Mouse (Mus musculus) CH12.LX (cell line): ENCODE measurements around the gene Pianp. TPM values are rescaled to one million over a fixed set of nuclear protein-coding genes. Genes with fewer than 3 reads are reported as not detected.

Experiments
- DNase-seq: peaks from one replicate; pipeline ENCODE4 v3.0.0-alpha.2; 2013; ENCODE audit errors: extremely low read depth
- H3K27ac ChIP-seq: 2 replicates; pipeline ENCODE4 v1.5.1; 2012; ENCODE audit warnings: low read depth, mild to moderate bottlenecking, control low read depth, moderate library complexity; ENCODE audit not compliant: insufficient read depth
- H3K27me3 ChIP-seq: replicated peaks from 2 replicates; pipeline ENCODE3; 2012; ENCODE audit warnings: inconsistent platforms
- H3K36me3 ChIP-seq, 2 experiments: replicated peaks in 1 of 2; 2 replicates each; pipeline versions ENCODE3 to v1.6.1; 2012; ENCODE audit warnings: inconsistent platforms in 1 of 2, low read length in 1 of 2, mild to moderate bottlenecking in 1 of 2, mixed read lengths in 1 of 2, moderate library complexity in 1 of 2; ENCODE audit not compliant: control insufficient read depth in 1 of 2, insufficient read depth in 1 of 2
- H3K4me1 ChIP-seq, 2 experiments: 2 replicates each; pipeline ENCODE4 v1.6.1; 2012; ENCODE audit warnings: inconsistent platforms in 1 of 2, moderate library complexity in 1 of 2; ENCODE audit not compliant: insufficient read depth in 2 of 2, control insufficient read depth in 1 of 2
- H3K4me2 ChIP-seq: 2 replicates; pipeline ENCODE4 v1.6.1; 2012; ENCODE audit warnings: low read depth, mild to moderate bottlenecking, control low read depth; ENCODE audit not compliant: poor library complexity, insufficient read depth, severe bottlenecking
- H3K4me3 ChIP-seq, 3 experiments: fragments of 150-350 bp in 1 of 3; sonication (generic) in 1 of 3; replicated peaks in 1 of 3; 2 replicates each; pipeline versions ENCODE3 to v1.5.1; 2011 to 2012; ENCODE audit warnings: low read depth in 2 of 3, low read length in 2 of 3, mild to moderate bottlenecking in 2 of 3, moderate library complexity in 2 of 3, control low read depth in 1 of 3, improper control_type of control experiment in 1 of 3, inconsistent platforms in 1 of 3, mixed read lengths in 1 of 3; ENCODE audit not compliant: poor library complexity in 1 of 3
- H3K79me2 ChIP-seq: replicated peaks from 2 replicates; pipeline ENCODE4 v1.6.1; 2012; ENCODE audit warnings: mild to moderate bottlenecking, moderate library complexity; ENCODE audit not compliant: control insufficient read depth, poor library complexity, insufficient read depth, severe bottlenecking; ENCODE audit errors: extremely low read depth
- H3K9ac ChIP-seq: 2 replicates; pipeline ENCODE4 v1.6.1; 2012; ENCODE audit warnings: low read depth, mild to moderate bottlenecking, control low read depth, moderate library complexity; ENCODE audit not compliant: insufficient read depth
- H3K9me3 ChIP-seq: replicated peaks from 2 replicates; pipeline ENCODE3; 2012; ENCODE audit warnings: low read length, inconsistent platforms, mixed read lengths
- CHD1 ChIP-seq: IDR thresholded peaks from 2 replicates; pipeline ENCODE4 v1.6.1; 2012; ENCODE audit warnings: low read depth, low read length, improper control_type of control experiment, inconsistent platforms
- CHD2 ChIP-seq: IDR thresholded peaks from 2 replicates; pipeline ENCODE4 v1.6.1; 2011; ENCODE audit warnings: low read length, improper control_type of control experiment
- ELF1 ChIP-seq: IDR thresholded peaks from 2 replicates; pipeline ENCODE4 v1.6.1; 2014; ENCODE audit warnings: low read depth, mild to moderate bottlenecking, inconsistent platforms, low read length, improper control_type of control experiment
- ETS1 ChIP-seq: conservative IDR thresholded peaks from 2 replicates; pipeline ENCODE4 v1.6.1; 2012; ENCODE audit warnings: low read depth, mild to moderate bottlenecking, inconsistent platforms, low read length, improper control_type of control experiment, moderate library complexity
- HCFC1 ChIP-seq: IDR thresholded peaks from 2 replicates; pipeline ENCODE4 v1.6.1; 2012; ENCODE audit warnings: low read depth, mild to moderate bottlenecking, inconsistent platforms, low read length, improper control_type of control experiment
- IRF4 ChIP-seq: IDR thresholded peaks from 2 replicates; pipeline ENCODE4 v1.6.1; 2014; ENCODE audit warnings: low read depth, mild to moderate bottlenecking, inconsistent platforms, low read length, improper control_type of control experiment
- JUND ChIP-seq: conservative IDR thresholded peaks from 2 replicates; pipeline ENCODE4 v1.6.1; 2011; ENCODE audit warnings: low read depth, low read length, improper control_type of control experiment
- MAX ChIP-seq: IDR thresholded peaks from 2 replicates; pipeline ENCODE4 v1.6.1; 2011; ENCODE audit warnings: low read length, improper control_type of control experiment
- MXI1 ChIP-seq: IDR thresholded peaks from 2 replicates; pipeline ENCODE4 v1.6.1; 2011; ENCODE audit warnings: mild to moderate bottlenecking, low read depth, low read length, improper control_type of control experiment
- NELFE ChIP-seq: IDR thresholded peaks from 2 replicates; pipeline ENCODE4 v1.6.1; 2011; ENCODE audit warnings: low read depth, low read length, improper control_type of control experiment
- PAX5 ChIP-seq: IDR thresholded peaks from 2 replicates; pipeline ENCODE4 v1.6.1; 2012; ENCODE audit warnings: low read length, inconsistent platforms, mixed read lengths
- POLR2A ChIP-seq: IDR thresholded peaks from 2 replicates; pipeline ENCODE4 v1.6.1; 2011; ENCODE audit warnings: low read depth, mild to moderate bottlenecking, improper control_type of control experiment, low read length
- SIN3A ChIP-seq: IDR thresholded peaks from 2 replicates; pipeline ENCODE4 v1.6.1; 2012; ENCODE audit warnings: low read length, improper control_type of control experiment, inconsistent platforms
- TBP ChIP-seq: conservative IDR thresholded peaks from 2 replicates; pipeline ENCODE4 v1.6.1; 2011; ENCODE audit warnings: low read depth, low read length, improper control_type of control experiment
- USF1 ChIP-seq: IDR thresholded peaks from 2 replicates; pipeline ENCODE4 v1.6.1; 2014; ENCODE audit warnings: low read depth, mild to moderate bottlenecking, inconsistent platforms, low read length, improper control_type of control experiment
- ZKSCAN1 ChIP-seq: IDR thresholded peaks from 2 replicates; pipeline ENCODE4 v1.6.1; 2012; ENCODE audit warnings: low read depth, inconsistent platforms, low read length, improper control_type of control experiment, borderline replicate concordance
- dilution Hi-C: fragments of 300-500 bp; cut with MboI; formaldehyde crosslinking; loops from 2 replicates; pipeline ENCODE4 v1.14.3; 2020; ENCODE audit warnings: low sequenced_read_pairs; ENCODE audit not compliant: extremely low pct_unique_long_range_greater_than_20kb, extremely low pct_ligation_motif_present
- in situ Hi-C: fragments of 300-500 bp; cut with MboI; formaldehyde crosslinking; loops from 3 replicates; pipeline ENCODE4 v1.14.3; 2019; ENCODE audit warnings: low sequenced_read_pairs, low pct_ligation_motif_present, low pct_unique_long_range_greater_than_20kb, mixed read lengths
- polyA plus RNA-seq: library from polyadenylated mRNA; unstranded; fragments of >175 nt; gene quantifications from 2 replicates; pipeline ENCODE4 v1.2.1, GENCODE M21; 2012; ENCODE audit warnings: low read depth; ENCODE audit not compliant: insufficient read length
- total RNA-seq, 2 experiments: library from RNA; depleted of rRNA; stranded (reverse); fragments of 300-350 nt in 1 of 2; fragments of >200 nt in 1 of 2; gene quantifications; 2 replicates each; pipeline ENCODE4 v1.2.3; 2012 to 2014

Pianp gene
- total and polyA plus RNA-seq, 3 experiments = 0.08 TPM; not detected in 2

DNA sequence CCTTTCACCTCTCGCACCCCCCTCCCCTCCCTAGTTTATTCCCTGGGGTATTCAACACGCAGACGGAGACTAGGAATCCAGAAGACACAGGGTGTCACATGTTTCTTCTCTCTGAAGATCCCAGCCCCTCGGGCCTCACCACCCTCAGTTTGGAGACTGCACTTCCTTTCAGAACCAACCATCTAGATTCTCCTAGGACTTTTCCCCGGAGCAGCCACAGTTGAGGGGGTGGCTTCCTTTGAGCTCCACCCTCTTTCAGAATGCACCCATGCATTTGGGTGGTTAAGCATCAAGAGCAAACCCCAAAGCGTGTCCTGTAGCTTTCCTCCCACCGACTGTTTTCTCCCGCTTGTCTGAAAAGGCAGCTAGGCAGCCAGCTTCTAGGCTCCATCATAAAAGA, 1.6 kb downstream of the Pianp start:
- H3K79me2 ChIP-seq = no peaks in the 10 kb centered on the region
- in situ Hi-C loops (no loop called here), dilution Hi-C loops (no loop called here)
- no peaks in the 10 kb centered on the region for H3K36me3 ChIP-seq
- H3K9me3 ChIP-seq = no peaks in the 10 kb centered on the region
- DNase-seq = no peak
- TF ChIP-seq USF1 (no peak), ZKSCAN1 (no peak), IRF4 (no peak), MAX (no peak), TBP (no peak), ELF1 (no peak), POLR2A (no peak)
- H3K9ac ChIP-seq = no peak overlapping the region
- H3K4me2 ChIP-seq = 0 out of 2 replicates have a peak overlapping the region, but pooled peaks have one; percentile 24
- H3K27me3 ChIP-seq = peaks cover 59% of the 10 kb centered on the region
- peaks cover 11 to 12% of the 10 kb centered on the region in 2 experiments for H3K4me1 ChIP-seq
- no peak overlapping the region for H3K4me3 ChIP-seq
- no peak overlapping the region for H3K27ac ChIP-seq

DNA sequence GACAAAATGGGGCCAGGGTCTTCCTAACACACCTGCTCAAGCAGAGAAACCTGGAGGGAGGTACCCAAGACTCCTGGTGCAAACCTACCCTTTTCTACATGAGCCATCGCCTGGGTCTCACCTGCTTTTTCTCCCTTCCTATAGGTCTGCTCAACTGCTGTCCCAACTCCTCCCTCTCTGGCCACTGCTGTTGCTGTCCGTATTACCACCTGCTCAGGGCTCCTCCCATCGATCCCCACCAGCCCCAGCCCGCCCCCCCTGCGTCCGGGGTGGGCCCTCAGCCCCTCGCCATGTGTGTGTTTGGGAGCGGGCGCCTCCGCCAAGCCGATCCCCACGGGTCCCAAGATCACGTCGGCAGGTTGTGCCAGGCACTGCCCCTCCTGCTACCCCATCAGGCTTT, 2.6 kb downstream of the Pianp start:
- peaks cover 11 to 12% of the 10 kb centered on the region in 2 experiments for H3K4me1 ChIP-seq
- no peak for TF ChIP-seq SIN3A
- no peak for TF ChIP-seq MXI1
- TF ChIP-seq CHD1 = no peak
- TF ChIP-seq HCFC1 = no peak
- no peak for TF ChIP-seq NELFE
- TF ChIP-seq CHD2 = no peak
- no peak for TF ChIP-seq JUND
- no peak for TF ChIP-seq ETS1
- in situ Hi-C loops (no loop called here), dilution Hi-C loops (no loop called here)
- no peak overlapping the region for H3K27ac ChIP-seq
- no peak overlapping the region for H3K4me2 ChIP-seq
- no peaks in the 10 kb centered on the region for H3K9me3 ChIP-seq
- no peak for DNase-seq
- H3K4me3 ChIP-seq = no peak overlapping the region
- H3K79me2 ChIP-seq = no peaks in the 10 kb centered on the region
- no peak overlapping the region for H3K9ac ChIP-seq
- H3K27me3 ChIP-seq = peaks cover 53% of the 10 kb centered on the region
- no peaks in the 10 kb centered on the region for H3K36me3 ChIP-seq

DNA sequence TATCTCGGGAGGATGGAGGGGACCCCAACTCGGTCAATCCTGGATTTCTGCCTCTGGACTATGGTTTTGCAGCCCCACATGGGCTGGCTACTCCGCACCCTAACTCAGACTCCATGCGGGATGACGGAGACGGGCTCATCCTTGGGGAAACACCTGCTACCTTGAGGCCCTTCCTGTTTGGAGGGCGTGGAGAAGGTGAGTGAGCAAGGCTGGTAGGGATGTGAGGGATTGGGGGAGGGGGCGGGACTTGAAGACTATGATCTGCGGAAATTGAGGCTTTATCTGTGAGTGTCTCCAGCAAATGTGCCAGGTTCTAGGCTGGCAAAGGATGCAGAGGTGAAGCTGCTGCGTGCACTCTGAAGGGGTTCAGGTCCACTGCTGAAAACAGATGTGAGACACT, 3.1 kb downstream of the Pianp start:
- dilution Hi-C loops = no loop called here
- TF ChIP-seq PAX5 (no peak), CHD2 (no peak), USF1 (no peak)
- no peaks in the 10 kb centered on the region for H3K36me3 ChIP-seq
- H3K4me3 ChIP-seq = no peak overlapping the region
- no peak overlapping the region for H3K27ac ChIP-seq
- H3K4me1 ChIP-seq = peaks cover 11 to 16% of the 10 kb centered on the region in 2 experiments
- in situ Hi-C loops = no loop called here
- DNase-seq = no peak
- H3K27me3 ChIP-seq = peaks cover 49% of the 10 kb centered on the region
- no peaks in the 10 kb centered on the region for H3K79me2 ChIP-seq
- H3K4me2 ChIP-seq = no peak overlapping the region
- no peak overlapping the region for H3K9ac ChIP-seq
- H3K9me3 ChIP-seq = no peaks in the 10 kb centered on the region
